Mouse (Mus musculus): ENCODE measurements around the gene 1600015I10Rik. TPM values are rescaled to one million over a fixed set of nuclear protein-coding genes. Genes with fewer than 3 reads are reported as not detected.
"Not testable (repeated sequence)": the region's sequence is repeated elsewhere in the genome, so short reads cannot be mapped to it uniquely, and the experiment has no call there.

The 1600015I10Rik gene
- polyA plus RNA-seq (2015; fragmentation: Nextera tagmentation; extraction: Ambion mirVana): not detected in 2 replicates

GRCm38 (mm10) chr6:48929595-48929994 is at the start of gene 1600015I10Rik:
Gene 1600015I10Rik, plus strand, starts transcription at chr6:48929895.
- Histone ChIP-seq H3K36me3 (ENCODE audit: control insufficient read depth, insufficient read depth, low read length) (no peaks in the 10 kb centered on the region), H3K9ac (ENCODE audit: low read depth, low read length) (no peak within 1 kb of the TSS), H3K9me3 (replicated peaks; ENCODE audit: control insufficient read depth, low read length, poor library complexity, severe bottlenecking) (no peaks in the 10 kb centered on the region), H3K27ac (ENCODE audit: low read length) (no peak within 1 kb of the TSS), H3K27me3 (ENCODE audit: control insufficient read depth, insufficient read depth, low read depth, low read length) (no peaks in the 10 kb centered on the region), H3K4me2 (ENCODE audit: low read length) (no peak within 1 kb of the TSS), H3K4me3 (ENCODE audit: low read depth, low read length) (no peak within 1 kb of the TSS), H3K4me1 (ENCODE audit: control insufficient read depth, insufficient read depth, low read length) (no peaks in the 10 kb centered on the region)
- no peak for ATAC-seq
- WGBS: 96% methylated on average over 5 of the region's 5 CpGs

- H3K4me2 ChIP-seq (ENCODE audit: low read length): no peak overlapping the region
- no peaks in the 10 kb centered on the region for H3K27me3 ChIP-seq (ENCODE audit: control insufficient read depth, insufficient read depth, low read depth, low read length)
- no peak for ATAC-seq
- no peaks in the 10 kb centered on the region for H3K4me1 ChIP-seq (ENCODE audit: control insufficient read depth, insufficient read depth, low read length)
- no peak overlapping the region for H3K9ac ChIP-seq (ENCODE audit: low read depth, low read length)
- H3K4me3 ChIP-seq (ENCODE audit: low read depth, low read length): no peak overlapping the region
- no peaks in the 10 kb centered on the region for H3K9me3 ChIP-seq (replicated peaks; ENCODE audit: control insufficient read depth, low read length, poor library complexity, severe bottlenecking)
- H3K27ac ChIP-seq (ENCODE audit: low read length): no peak overlapping the region
- H3K36me3 ChIP-seq (ENCODE audit: control insufficient read depth, insufficient read depth, low read length): no peaks in the 10 kb centered on the region
- WGBS: 80% methylated on average over 4 of the region's 4 CpGs
These were observed 35.5 kb upstream of the 1600015I10Rik start for GRCm38 (mm10) chr6:48894203-48894602.

GRCm38 (mm10) chr6:48894938-48895818 is 34.5 kb upstream of the 1600015I10Rik start:
- Histone ChIP-seq H3K4me3 (ENCODE audit: low read depth, low read length) (no peak overlapping the region), H3K9me3 (replicated peaks; ENCODE audit: control insufficient read depth, low read length, poor library complexity, severe bottlenecking) (no peaks in the 10 kb centered on the region), H3K27ac (ENCODE audit: low read length) (no peak overlapping the region), H3K36me3 (ENCODE audit: control insufficient read depth, insufficient read depth, low read length) (no peaks in the 10 kb centered on the region), H3K4me1 (ENCODE audit: control insufficient read depth, insufficient read depth, low read length) (no peaks in the 10 kb centered on the region), H3K4me2 (ENCODE audit: low read length) (no peak overlapping the region), H3K9ac (ENCODE audit: low read depth, low read length) (no peak overlapping the region), H3K27me3 (ENCODE audit: control insufficient read depth, insufficient read depth, low read depth, low read length) (no peaks in the 10 kb centered on the region)
- ATAC-seq: no peak
- 90% methylated on average over 8 of the region's 8 CpGs for WGBS

- Histone ChIP-seq H3K4me2 (ENCODE audit: low read length) (no peak overlapping the region), H3K27ac (ENCODE audit: low read length) (no peak overlapping the region), H3K9me3 (replicated peaks; ENCODE audit: control insufficient read depth, low read length, poor library complexity, severe bottlenecking) (no peaks in the 10 kb centered on the region), H3K4me3 (ENCODE audit: low read depth, low read length) (no peak overlapping the region), H3K9ac (ENCODE audit: low read depth, low read length) (no peak overlapping the region), H3K4me1 (ENCODE audit: control insufficient read depth, insufficient read depth, low read length) (no peaks in the 10 kb centered on the region), H3K27me3 (ENCODE audit: control insufficient read depth, insufficient read depth, low read depth, low read length) (no peaks in the 10 kb centered on the region), H3K36me3 (ENCODE audit: control insufficient read depth, insufficient read depth, low read length) (no peaks in the 10 kb centered on the region)
- ATAC-seq: no peak
- 78% methylated on average over 5 of the region's 5 CpGs for WGBS
These were observed 33.8 kb upstream of the 1600015I10Rik start for GRCm38 (mm10) chr6:48895941-48896340.

- Histone ChIP-seq H3K36me3 (ENCODE audit: control insufficient read depth, insufficient read depth, low read length) (no peaks in the 10 kb centered on the region), H3K27ac (ENCODE audit: low read length) (no peak overlapping the region), H3K27me3 (ENCODE audit: control insufficient read depth, insufficient read depth, low read depth, low read length) (no peaks in the 10 kb centered on the region), H3K4me1 (ENCODE audit: control insufficient read depth, insufficient read depth, low read length) (no peaks in the 10 kb centered on the region), H3K9me3 (replicated peaks; ENCODE audit: control insufficient read depth, low read length, poor library complexity, severe bottlenecking) (no peaks in the 10 kb centered on the region), H3K9ac (ENCODE audit: low read depth, low read length) (no peak overlapping the region), H3K4me2 (ENCODE audit: low read length) (no peak overlapping the region), H3K4me3 (ENCODE audit: low read depth, low read length) (no peak overlapping the region)
- no peak for ATAC-seq
- 87% methylated on average over 5 of the region's 5 CpGs for WGBS
These were observed 32.7 kb upstream of the 1600015I10Rik start for GRCm38 (mm10) chr6:48896956-48897355.

GRCm38 (mm10) chr6:48901316-48901715 is 28.4 kb upstream of the 1600015I10Rik start:
- ATAC-seq; H3K4me3 ChIP-seq (ENCODE audit: low read depth, low read length); H3K9me3 ChIP-seq (replicated peaks; ENCODE audit: control insufficient read depth, low read length, poor library complexity, severe bottlenecking); H3K36me3 ChIP-seq (ENCODE audit: control insufficient read depth, insufficient read depth, low read length); H3K27me3 ChIP-seq (ENCODE audit: control insufficient read depth, insufficient read depth, low read depth, low read length); H3K27ac ChIP-seq (ENCODE audit: low read length); H3K4me2 ChIP-seq (ENCODE audit: low read length); H3K4me1 ChIP-seq (ENCODE audit: control insufficient read depth, insufficient read depth, low read length); H3K9ac ChIP-seq (ENCODE audit: low read depth, low read length): not testable (repeated sequence)
- 97% methylated on average over 11 of the region's 11 CpGs for WGBS

- no peak overlapping the region for H3K4me3 ChIP-seq (ENCODE audit: low read depth, low read length)
- H3K4me2 ChIP-seq (ENCODE audit: low read length): no peak overlapping the region
- WGBS: 94% methylated on average over 17 of the region's 17 CpGs
- no peaks in the 10 kb centered on the region for H3K9me3 ChIP-seq (replicated peaks; ENCODE audit: control insufficient read depth, low read length, poor library complexity, severe bottlenecking)
- no peaks in the 10 kb centered on the region for H3K36me3 ChIP-seq (ENCODE audit: control insufficient read depth, insufficient read depth, low read length)
- no peak overlapping the region for H3K9ac ChIP-seq (ENCODE audit: low read depth, low read length)
- H3K27ac ChIP-seq (ENCODE audit: low read length): no peak overlapping the region
- ATAC-seq: no peak
- no peaks in the 10 kb centered on the region for H3K27me3 ChIP-seq (ENCODE audit: control insufficient read depth, insufficient read depth, low read depth, low read length)
- no peaks in the 10 kb centered on the region for H3K4me1 ChIP-seq (ENCODE audit: control insufficient read depth, insufficient read depth, low read length)
These were observed 26.9 kb upstream of the 1600015I10Rik start for GRCm38 (mm10) chr6:48902511-48903406.

- no peaks in the 10 kb centered on the region for H3K9me3 ChIP-seq (replicated peaks; ENCODE audit: control insufficient read depth, low read length, poor library complexity, severe bottlenecking)
- 75% methylated on average over 4 of the region's 4 CpGs for WGBS
- no peaks in the 10 kb centered on the region for H3K4me1 ChIP-seq (ENCODE audit: control insufficient read depth, insufficient read depth, low read length)
- H3K36me3 ChIP-seq (ENCODE audit: control insufficient read depth, insufficient read depth, low read length): no peaks in the 10 kb centered on the region
- no peaks in the 10 kb centered on the region for H3K27me3 ChIP-seq (ENCODE audit: control insufficient read depth, insufficient read depth, low read depth, low read length)
- H3K9ac ChIP-seq (ENCODE audit: low read depth, low read length): no peak overlapping the region
- no peak for ATAC-seq
- H3K27ac ChIP-seq (ENCODE audit: low read length): no peak overlapping the region
- no peak overlapping the region for H3K4me2 ChIP-seq (ENCODE audit: low read length)
- H3K4me3 ChIP-seq (ENCODE audit: low read depth, low read length): no peak overlapping the region
These were observed 26.3 kb upstream of the 1600015I10Rik start for GRCm38 (mm10) chr6:48903437-48903836.

GRCm38 (mm10) chr6:48905606-48906005 is 24.1 kb upstream of the 1600015I10Rik start:
- no peak for ATAC-seq
- H3K36me3 ChIP-seq (ENCODE audit: control insufficient read depth, insufficient read depth, low read length): no peaks in the 10 kb centered on the region
- WGBS: 95% methylated on average over 13 of the region's 13 CpGs
- no peak overlapping the region for H3K9ac ChIP-seq (ENCODE audit: low read depth, low read length)
- H3K9me3 ChIP-seq (replicated peaks; ENCODE audit: control insufficient read depth, low read length, poor library complexity, severe bottlenecking): no peaks in the 10 kb centered on the region
- no peak overlapping the region for H3K27ac ChIP-seq (ENCODE audit: low read length)
- no peaks in the 10 kb centered on the region for H3K4me1 ChIP-seq (ENCODE audit: control insufficient read depth, insufficient read depth, low read length)
- H3K4me3 ChIP-seq (ENCODE audit: low read depth, low read length): no peak overlapping the region
- no peak overlapping the region for H3K4me2 ChIP-seq (ENCODE audit: low read length)
- no peaks in the 10 kb centered on the region for H3K27me3 ChIP-seq (ENCODE audit: control insufficient read depth, insufficient read depth, low read depth, low read length)
